Comparison of ENCODE assay signal across 17 mouse cellular contexts in the genomic region with DNA sequence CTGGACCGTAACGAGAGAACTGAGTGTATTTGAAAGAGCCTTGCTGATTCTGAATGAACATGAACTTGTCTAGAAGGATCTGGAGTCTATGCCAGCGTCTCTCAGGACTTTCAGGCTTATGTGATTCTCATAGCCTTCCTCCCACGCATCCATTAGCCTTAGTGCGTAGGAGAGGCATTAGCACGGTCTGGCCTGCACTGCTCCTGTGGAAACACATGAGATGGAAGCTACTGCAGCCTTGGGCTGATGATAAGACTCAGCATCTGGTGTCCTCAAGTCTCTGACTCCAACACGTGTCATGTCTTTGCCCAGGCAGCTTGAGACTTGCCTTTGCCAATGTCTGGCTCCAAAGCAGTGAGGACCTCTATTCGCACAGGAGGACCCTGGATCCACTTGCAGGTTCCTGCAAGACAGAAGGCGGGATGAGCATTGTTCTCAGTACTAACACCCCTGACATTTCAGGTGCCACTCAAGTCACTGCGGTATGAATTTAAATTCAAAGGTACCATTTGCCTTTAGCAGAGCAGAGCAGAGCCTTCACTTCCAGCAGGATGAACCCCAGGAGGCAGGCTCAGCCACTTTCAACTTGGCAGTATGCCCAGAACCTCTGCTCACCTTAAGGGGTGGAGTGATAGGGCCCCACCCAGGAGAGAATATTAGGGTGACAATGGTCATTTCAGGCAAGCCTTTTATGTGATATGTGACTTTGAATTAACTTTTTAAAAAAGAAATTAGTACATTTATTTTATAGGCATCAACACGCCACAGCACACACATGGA.
"Had no signal": no experiment of that assay in that cellular context is flagged by ENCODE, and none has a peak within 500 bp of the region (broad histone marks: within the 10 kb centered on the region; RNA-seq: fewer than 3 reads in every experiment).

No protein-coding gene starts in this region.

- H3K36me3 ChIP-seq: liver, embryonic 13.5 days; midbrain, embryonic 12.5 days; midbrain, embryonic 15.5 days; neural tube, embryonic 13.5 days; stomach, embryonic 15.5 days had no signal

- H3K27ac ChIP-seq: kidney, postnatal 0 days; layer of hippocampus, adult 2 months; liver, embryonic 13.5 days; midbrain, embryonic 12.5 days; midbrain, embryonic 15.5 days; neural tube, embryonic 13.5 days; stomach, embryonic 15.5 days had no signal

- H3K4me1 ChIP-seq: liver, embryonic 13.5 days; midbrain, embryonic 12.5 days; midbrain, embryonic 15.5 days; neural tube, embryonic 13.5 days; stomach, embryonic 15.5 days had no signal

- H3K9ac ChIP-seq: liver, embryonic 13.5 days; midbrain, embryonic 12.5 days; midbrain, embryonic 15.5 days; neural tube, embryonic 13.5 days; stomach, embryonic 15.5 days had no signal

- H3K27me3 ChIP-seq: liver, embryonic 13.5 days; midbrain, embryonic 12.5 days; midbrain, embryonic 15.5 days; neural tube, embryonic 13.5 days; stomach, embryonic 15.5 days had no signal

- H3K4me3 ChIP-seq: layer of hippocampus, adult 2 months; liver, embryonic 13.5 days; midbrain, embryonic 12.5 days; midbrain, embryonic 15.5 days; myocyte; neural tube, embryonic 13.5 days; stomach, embryonic 15.5 days had no signal

- H3K4me2 ChIP-seq: liver, embryonic 13.5 days; midbrain, embryonic 12.5 days; midbrain, embryonic 15.5 days; neural tube, embryonic 13.5 days; stomach, embryonic 15.5 days had no signal

- DNase-seq: kidney, postnatal 25 days; layer of hippocampus, adult 9-11 months; liver, embryonic 13.5 days; lung, adult 2 months; lung, postnatal 14 days; lung, postnatal 4 days; retina, postnatal 1 day; right cerebral cortex, postnatal 25 days; spleen, adult 18-20 months; thymus, postnatal 36 days had no signal

- H3K9me3 ChIP-seq: liver, embryonic 13.5 days; midbrain, embryonic 12.5 days; midbrain, embryonic 15.5 days; neural tube, embryonic 13.5 days; stomach, embryonic 15.5 days had no signal

- ATAC-seq: midbrain, embryonic 15.5 days had no signal
